Mouse (Mus musculus): Measurements from ENCODE around the gene Stac2. TPM values are rescaled to one million over a fixed set of nuclear protein-coding genes. Genes with fewer than 3 reads are reported as not detected.

The Stac2 gene
- total RNA-seq (2021) = 10 to 100 TPM; 97.3 to 99.9 TPM
- long read RNA-seq, experiment 1, transcript Stac2-201 (11 exons, 3,050 nt) = major isoform, 32 of 50 reads
- long read RNA-seq, experiment 1, partial matches to known transcripts = 8 of 50 reads
- long read RNA-seq, experiment 1, other reads (novel, unspliced or antisense) = 10 of 50 reads
- long read RNA-seq, experiment 2, transcript Stac2-201 (11 exons, 3,050 nt) = major isoform, 37 of 49 reads
- long read RNA-seq, experiment 2, partial matches to known transcripts = 2 of 49 reads
- long read RNA-seq, experiment 2, other reads (novel, unspliced or antisense) = 10 of 49 reads

DNA sequence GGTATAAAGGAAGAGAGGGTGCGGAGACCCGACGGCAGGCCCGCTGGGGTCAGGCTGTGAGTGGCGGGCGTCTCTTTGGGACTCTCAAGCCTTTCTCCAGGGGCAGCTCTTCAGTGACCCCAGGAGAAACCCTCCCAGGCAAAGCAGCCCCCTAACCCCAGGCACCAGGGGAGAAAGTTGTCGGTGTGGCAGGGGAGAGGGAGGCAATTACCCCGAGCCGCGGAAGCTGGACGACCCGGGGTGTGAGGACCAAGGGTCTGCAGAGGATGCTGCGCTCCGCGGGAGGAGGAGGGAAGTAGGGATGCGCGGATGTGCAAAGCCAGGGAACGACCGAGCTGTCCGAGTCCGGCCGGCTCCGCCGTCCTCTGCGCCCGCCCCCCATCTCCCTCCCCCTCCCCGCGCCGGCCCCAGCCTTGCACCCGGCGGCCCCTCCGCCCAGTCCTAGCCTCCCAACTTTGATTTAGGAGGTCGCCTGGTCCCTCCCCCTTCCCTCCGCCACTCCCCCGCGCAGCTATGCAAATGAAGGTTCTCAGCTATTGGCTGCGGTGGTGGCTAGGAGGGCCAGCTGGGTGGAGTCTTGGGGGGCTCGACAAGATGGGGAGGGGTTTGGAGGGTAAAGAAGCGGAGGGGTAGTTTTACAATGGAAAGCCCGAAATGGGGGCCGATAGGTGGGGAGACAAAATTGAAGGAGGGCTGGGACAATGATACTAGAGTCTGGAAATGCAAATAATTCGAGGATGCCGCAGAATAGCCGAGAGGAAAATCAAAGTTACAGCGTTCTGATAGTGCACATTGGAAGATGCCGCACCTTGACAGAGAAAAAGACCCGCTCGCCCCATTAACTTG is at the start of gene Stac2:
Gene Stac2 (minus strand): TSS at position 474 of the 846 bp plus-strand sequence.
- DNase-seq (ENCODE audit: extremely low spot score in 1 of 2, low spot score in 2 of 2) = peak; percentile 67 to 68
- Histone ChIP-seq H3K4me3 (peak within 1 kb of the TSS; percentile 59), H3K27ac (peak within 1 kb of the TSS; percentile 51)
- no peak for TF ChIP-seq CTCF (IDR thresholded peaks at IDR 0.05)
- intact Hi-C loops (cut with DNase I) = no loop called here

DNA sequence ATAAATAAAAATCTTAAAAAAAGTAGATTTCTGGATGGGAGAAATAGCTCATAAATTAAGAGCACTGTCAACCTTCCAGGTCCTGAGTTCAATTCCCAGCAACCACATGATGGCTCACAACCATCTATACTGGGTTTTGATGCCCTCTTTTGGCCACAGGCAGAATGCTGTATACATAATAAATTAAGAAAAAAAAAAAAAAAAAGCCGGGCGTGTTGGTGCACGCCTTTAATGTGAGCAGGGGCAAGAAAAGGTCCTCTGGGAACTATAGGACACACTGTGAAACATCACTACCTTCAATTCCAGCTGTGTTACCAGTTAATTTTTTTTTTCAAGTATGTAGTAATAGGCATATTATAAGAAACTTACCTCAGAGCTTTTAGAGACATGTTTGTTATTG is 48.1 kb upstream of the Stac2 start:
- no peak for TF ChIP-seq CTCF (IDR thresholded peaks at IDR 0.05)
- intact Hi-C loops (cut with DNase I) = no loop called here

GRCm38 (mm10) chr11:98090583-98090982 is 37.3 kb upstream of the Stac2 start:
- Histone ChIP-seq H3K27ac (no peak overlapping the region), H3K4me3 (no peak overlapping the region)
- no peak for DNase-seq (ENCODE audit: extremely low spot score in 1 of 2, low spot score in 2 of 2)
- intact Hi-C loops (cut with DNase I) = no loop called here
- no peak for TF ChIP-seq CTCF (IDR thresholded peaks at IDR 0.05)

More for the DNA sequence above, 48.1 kb upstream of the Stac2 start:
- no peak overlapping the region for H3K27ac ChIP-seq
- no peak overlapping the region for H3K4me3 ChIP-seq
- DNase-seq (ENCODE audit: extremely low spot score in 1 of 2, low spot score in 2 of 2) = no peak

DNA sequence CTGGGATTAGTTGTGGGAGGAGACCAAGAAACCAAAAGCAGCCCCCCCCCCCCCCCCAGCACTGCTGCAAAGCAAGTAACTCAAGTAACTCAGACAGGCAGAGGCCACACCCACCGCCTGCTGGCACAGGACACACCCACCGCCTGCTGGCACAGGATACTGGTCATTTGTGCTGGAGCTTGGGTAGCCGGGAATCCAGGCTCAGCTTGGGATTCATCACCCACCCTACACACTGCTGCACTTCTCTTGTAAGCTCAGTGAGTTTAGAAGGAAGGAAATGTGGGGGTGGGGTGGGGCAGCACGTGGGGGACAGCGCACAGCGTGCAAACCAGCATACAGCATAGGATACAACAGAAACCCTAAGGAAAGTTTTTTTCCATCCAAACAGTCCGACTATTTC is 35.0 kb upstream of the Stac2 start:
- peak in 1 of 2 experiments; percentile 36 for DNase-seq (ENCODE audit: extremely low spot score in 1 of 2, low spot score in 2 of 2)
- Histone ChIP-seq H3K4me3 (no peak overlapping the region), H3K27ac (no peak overlapping the region)
- intact Hi-C loops (cut with DNase I) = no loop called here
- TF ChIP-seq CTCF (IDR thresholded peaks at IDR 0.05) = no peak

GRCm38 (mm10) chr11:98086574-98086973 is 33.3 kb upstream of the Stac2 start:
- intact Hi-C loops (cut with DNase I) = no loop called here
- Histone ChIP-seq H3K4me3 (no peak overlapping the region), H3K27ac (no peak overlapping the region)
- no peak for TF ChIP-seq CTCF (IDR thresholded peaks at IDR 0.05)
- no peak for DNase-seq (ENCODE audit: extremely low spot score in 1 of 2, low spot score in 2 of 2)

DNA sequence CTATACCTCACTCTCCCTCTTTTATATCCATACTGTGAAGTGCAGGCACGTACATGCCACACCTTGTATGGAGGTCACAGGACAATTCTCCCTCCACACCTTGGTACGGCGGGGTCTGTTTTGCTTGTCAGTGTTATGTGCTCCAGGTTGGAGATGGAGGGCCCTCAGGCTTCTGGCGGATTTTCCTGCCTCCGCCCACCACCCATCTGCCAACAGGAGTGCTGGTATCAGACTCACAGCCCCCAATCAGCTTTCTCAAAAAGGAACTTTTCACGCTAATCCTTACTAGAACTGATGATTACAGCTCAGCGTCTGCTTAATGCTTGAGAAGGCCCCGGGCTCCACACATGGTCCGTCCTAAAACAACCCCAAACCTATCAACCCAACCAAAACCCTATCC is 32.9 kb upstream of the Stac2 start:
- intact Hi-C loops (cut with DNase I) = no loop called here
- Histone ChIP-seq H3K4me3 (no peak overlapping the region), H3K27ac (no peak overlapping the region)
- no peak for TF ChIP-seq CTCF (IDR thresholded peaks at IDR 0.05)
- peak; percentile 34 to 42 for DNase-seq (ENCODE audit: extremely low spot score in 1 of 2, low spot score in 2 of 2)

DNA sequence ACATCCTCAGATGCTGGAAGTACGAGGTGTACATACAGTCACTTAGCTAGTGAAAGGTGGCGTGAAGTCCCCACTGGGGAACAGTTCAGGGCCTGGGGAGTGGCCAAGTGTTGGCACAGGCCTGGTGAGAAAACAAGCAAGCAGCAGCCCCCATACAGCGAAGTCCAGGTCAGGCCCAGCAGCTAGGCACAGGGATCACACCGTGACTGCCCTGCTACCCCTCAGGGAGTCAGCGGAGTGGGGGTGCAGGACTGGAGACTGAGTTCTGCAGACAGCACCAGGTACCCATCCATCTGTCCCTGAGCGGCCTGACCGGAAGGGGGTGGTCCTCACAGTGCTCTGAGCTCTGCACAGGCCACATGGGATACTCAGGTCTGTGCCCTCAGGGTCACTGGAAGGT is 29.5 kb upstream of the Stac2 start:
- intact Hi-C loops (cut with DNase I) = no loop called here
- no peak for TF ChIP-seq CTCF (IDR thresholded peaks at IDR 0.05)
- no peak overlapping the region for H3K4me3 ChIP-seq

GRCm38 (mm10) chr11:98080450-98080849 is 27.2 kb upstream of the Stac2 start:
- intact Hi-C loops (cut with DNase I) = no loop called here
- H3K27ac ChIP-seq = no peak overlapping the region
- no peak for TF ChIP-seq CTCF (IDR thresholded peaks at IDR 0.05)
- no peak overlapping the region for H3K4me3 ChIP-seq
- no peak for DNase-seq (ENCODE audit: extremely low spot score in 1 of 2, low spot score in 2 of 2)

More for the DNA sequence above, 29.5 kb upstream of the Stac2 start:
- DNase-seq (ENCODE audit: extremely low spot score in 1 of 2, low spot score in 2 of 2) = no peak
- no peak overlapping the region for H3K27ac ChIP-seq

DNA sequence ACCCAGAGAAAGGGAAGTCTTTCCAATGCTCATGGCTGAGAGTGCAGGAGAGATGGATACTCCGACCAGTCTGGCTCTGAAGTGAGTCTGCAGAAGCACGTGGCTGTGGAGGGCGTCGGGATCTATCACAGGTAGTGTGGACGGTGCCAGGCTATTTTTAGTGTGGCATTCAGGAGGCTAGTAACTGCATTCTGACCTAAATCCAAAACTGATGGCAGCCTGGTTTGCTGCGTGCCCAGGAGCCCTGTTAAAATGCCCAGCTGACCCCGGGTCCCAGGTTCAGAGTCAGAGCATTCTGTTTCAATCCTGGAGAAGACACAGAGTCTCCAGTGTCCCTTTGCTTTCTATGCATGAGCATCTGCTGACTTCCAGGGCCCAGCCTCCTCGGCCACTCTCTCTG is 23.8 kb upstream of the Stac2 start:
- Histone ChIP-seq H3K4me3 (no peak overlapping the region), H3K27ac (no peak overlapping the region)
- no peak for TF ChIP-seq CTCF (IDR thresholded peaks at IDR 0.05)
- intact Hi-C loops (cut with DNase I) = no loop called here
- DNase-seq (ENCODE audit: extremely low spot score in 1 of 2, low spot score in 2 of 2) = no peak

- DNase-seq (ENCODE audit: extremely low spot score in 1 of 2, low spot score in 2 of 2) = peak; percentile 87 to 93
- H3K4me3 ChIP-seq = no peak overlapping the region
- no peak overlapping the region for H3K27ac ChIP-seq
- peak; percentile 96 for TF ChIP-seq CTCF (IDR thresholded peaks at IDR 0.05)
- intact Hi-C loops (cut with DNase I) = loop anchor here (1.0 to 2.0 kb wide), 2 partner anchors 44 to 177 kb away; no protein-coding TSS in a partner anchor
Observed at GRCm38 (mm10) chr11:98075195-98075808, 22.0 kb upstream of the Stac2 start.

DNA sequence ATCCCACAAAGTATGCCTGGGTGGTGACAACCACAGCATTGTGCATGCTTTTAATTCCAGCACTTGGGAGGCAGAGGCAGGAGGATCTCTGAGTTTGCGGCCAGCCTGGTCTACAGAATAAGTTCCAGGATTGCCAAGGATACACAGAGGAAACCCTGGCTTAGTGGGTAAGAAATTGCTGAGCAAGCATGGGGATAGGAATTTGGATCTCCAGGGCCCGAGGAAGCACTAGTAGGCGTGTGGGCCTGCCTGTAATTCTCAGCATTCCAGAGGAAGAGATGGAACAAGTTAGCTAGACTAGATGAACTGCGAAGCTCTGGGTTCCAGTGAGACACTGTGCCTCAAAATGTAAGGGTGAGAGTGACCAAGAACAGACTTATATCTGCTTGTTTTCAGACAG is 20.2 kb upstream of the Stac2 start:
- DNase-seq (ENCODE audit: extremely low spot score in 1 of 2, low spot score in 2 of 2) = no peak
- H3K4me3 ChIP-seq = no peak overlapping the region
- H3K27ac ChIP-seq = no peak overlapping the region
- no peak for TF ChIP-seq CTCF (IDR thresholded peaks at IDR 0.05)
- intact Hi-C loops (cut with DNase I) = no loop called here

GRCm38 (mm10) chr11:98067255-98067654 is 14.0 kb upstream of the Stac2 start:
- Histone ChIP-seq H3K27ac (no peak overlapping the region), H3K4me3 (no peak overlapping the region)
- no peak for DNase-seq (ENCODE audit: extremely low spot score in 1 of 2, low spot score in 2 of 2)
- TF ChIP-seq CTCF (IDR thresholded peaks at IDR 0.05) = no peak
- intact Hi-C loops (cut with DNase I) = no loop called here
